Mouse (Mus musculus) heart, embryonic 11.5 days (tissue): ENCODE data around the gene Vkorc1. TPM values are rescaled to one million over a fixed set of nuclear protein-coding genes. Genes with fewer than 3 reads are reported as not detected.

Source experiments
- ATAC-seq: fragments of 200-750 bp; cut with Nextera tagmentation; replicated peaks from 2 replicates; pipeline ENCODE4 v1.8.0; 2017; ENCODE audit warnings: moderate library complexity; ENCODE audit not compliant: insufficient number of reproducible peaks, low FRiP score, low TSS enrichment
- H3K27ac ChIP-seq: fragments of 300-500 bp; sonication (generic); 2 replicates; pipeline ENCODE4 v1.5.1; 2014; ENCODE audit warnings: mild to moderate bottlenecking, low read depth, low read length
- H3K27me3 ChIP-seq: fragments of 300-500 bp; sonication (generic); 2 replicates; pipeline ENCODE4 v1.6.1; 2014; ENCODE audit warnings: mild to moderate bottlenecking, low read length, mixed read lengths; ENCODE audit not compliant: control insufficient read depth, insufficient read depth
- H3K36me3 ChIP-seq: fragments of 300-500 bp; sonication (generic); 2 replicates; pipeline ENCODE4 v1.6.1; 2014; ENCODE audit warnings: mild to moderate bottlenecking, low read length, moderate library complexity, mixed read lengths; ENCODE audit not compliant: control insufficient read depth, insufficient read depth
- H3K4me1 ChIP-seq: fragments of 300-500 bp; sonication (generic); 2 replicates; pipeline ENCODE4 v1.6.1; 2014; ENCODE audit warnings: low read length; ENCODE audit not compliant: control insufficient read depth, insufficient read depth
- H3K4me2 ChIP-seq: fragments of 300-500 bp; sonication (generic); 2 replicates; pipeline ENCODE4 v1.6.1; 2014; ENCODE audit warnings: mild to moderate bottlenecking, moderate library complexity
- H3K4me3 ChIP-seq: fragments of 300-500 bp; sonication (generic); 2 replicates; pipeline ENCODE4 v1.5.1; 2014; ENCODE audit warnings: low read depth, low read length
- H3K9ac ChIP-seq: fragments of 300-500 bp; sonication (generic); 2 replicates; pipeline ENCODE4 v1.6.1; 2014; ENCODE audit warnings: mild to moderate bottlenecking, low read depth, low read length, moderate library complexity
- H3K9me3 ChIP-seq: fragments of 300-500 bp; sonication (generic); replicated peaks from 2 replicates; pipeline ENCODE4 v1.6.1; 2016; ENCODE audit warnings: low read length; ENCODE audit not compliant: control insufficient read depth
- WGBS: fragments of 180-500 bp; shearing (Covaris S2); extraction: QIAGEN DNeasy Blood & Tissue Kit; methylation state at CpG from one replicate; pipeline ENCODE4 v1.1.7; 2014; ENCODE audit not compliant: insufficient replicate concordance; 5-methylcytosine and 5-hydroxymethylcytosine counted together
- polyA plus RNA-seq: library from polyadenylated mRNA; unstranded; fragments of >200 nt; fragmentation: Nextera tagmentation; extraction: Ambion mirVana; gene quantifications from 2 replicates; pipeline ENCODE4 v1.2.1, GENCODE M21; 2014

Vkorc1 gene
- polyA plus RNA-seq, 1 experiment from 2014 or later, result 98.7 TPM

DNA sequence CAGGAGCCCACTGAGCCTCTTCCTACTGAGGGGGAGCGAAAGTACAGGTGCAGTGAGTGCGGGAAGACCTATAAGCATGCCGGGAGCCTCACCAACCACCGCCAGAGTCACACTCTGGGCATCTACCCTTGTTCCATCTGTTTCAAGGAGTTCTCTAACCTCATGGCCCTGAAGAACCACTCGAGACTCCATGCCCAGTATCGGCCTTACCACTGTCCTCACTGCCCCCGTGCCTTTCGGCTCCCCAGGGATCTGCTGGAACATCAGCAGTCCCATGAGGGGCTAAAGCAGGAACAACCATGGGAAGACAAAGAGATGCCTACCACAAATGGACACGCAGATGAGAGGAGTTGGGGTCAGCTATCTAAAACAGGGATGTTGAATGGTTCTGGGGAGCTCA is 16.1 kb downstream of the Vkorc1 start:
- WGBS, result 94% methylated on average over 9 of the region's 9 CpGs
- no peak overlapping the region for H3K9ac ChIP-seq
- no peak overlapping the region for H3K4me2 ChIP-seq
- H3K4me1 ChIP-seq, result peaks cover 15% of the 10 kb centered on the region
- H3K4me3 ChIP-seq, result no peak overlapping the region
- no peak overlapping the region for H3K27ac ChIP-seq
- H3K36me3 ChIP-seq, result peaks cover 60% of the 10 kb centered on the region
- no peaks in the 10 kb centered on the region for H3K27me3 ChIP-seq
- no peaks in the 10 kb centered on the region for H3K9me3 ChIP-seq
- no peak for ATAC-seq

DNA sequence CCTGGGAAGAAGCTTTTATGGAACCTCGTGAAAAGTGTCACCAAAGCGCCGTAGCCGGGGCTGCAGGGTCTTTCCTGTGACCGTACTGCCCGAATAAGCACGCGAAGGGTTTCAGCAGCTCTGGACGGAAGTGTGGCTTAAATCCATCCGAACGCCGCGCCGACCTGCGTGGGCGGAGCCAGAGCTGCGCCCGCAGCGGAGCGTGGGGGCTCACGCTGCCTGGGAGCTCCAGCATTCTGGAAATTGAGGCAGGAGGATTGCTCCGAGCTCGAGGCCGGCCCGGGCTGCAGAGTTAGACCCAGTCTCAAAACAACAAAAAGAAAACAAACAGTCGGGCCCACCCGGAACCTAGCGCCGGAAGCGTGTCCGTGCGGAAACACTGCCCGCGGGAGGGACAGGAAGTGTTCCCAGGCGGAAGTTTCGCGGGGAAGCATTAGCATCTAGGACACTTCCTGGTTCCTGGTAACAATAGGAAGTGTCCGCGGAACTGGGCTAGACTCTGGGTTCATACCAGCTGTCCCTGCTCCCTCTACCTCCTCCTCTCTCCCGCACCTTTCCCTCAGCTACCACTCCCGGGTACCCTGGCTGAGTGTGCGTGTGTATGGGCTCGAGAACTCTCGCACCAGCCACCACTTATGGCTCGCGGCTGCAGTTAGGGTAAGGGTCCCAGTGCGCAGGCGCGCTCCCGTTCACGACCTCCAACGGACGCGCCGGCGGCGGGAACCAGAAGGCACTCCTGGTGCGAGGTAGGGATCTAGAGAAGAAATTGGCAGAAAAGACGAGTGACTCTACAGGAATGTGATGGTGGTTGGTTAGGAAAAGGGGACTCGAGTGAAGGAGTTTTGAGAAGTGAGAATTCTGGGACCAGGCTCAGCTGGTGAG is 18.7 kb downstream of the Vkorc1 start, which contains the start of gene Zfp668:
Gene Zfp668 (minus strand): TSS at position 362 of the 882 bp plus-strand sequence.
- H3K36me3 ChIP-seq, result peaks cover 36% of the 10 kb centered on the region
- peak within 1 kb of the TSS; percentile 99 for H3K27ac ChIP-seq
- no peaks in the 10 kb centered on the region for H3K27me3 ChIP-seq
- H3K4me1 ChIP-seq, result peaks cover 13% of the 10 kb centered on the region
- WGBS, result under 1% methylated on average over 58 of the region's 60 CpGs
- H3K9me3 ChIP-seq, result no peaks in the 10 kb centered on the region
- peak; percentile 55 for ATAC-seq
- peak within 1 kb of the TSS; percentile 92 for H3K4me3 ChIP-seq
- H3K9ac ChIP-seq, result peak within 1 kb of the TSS; percentile 98
- H3K4me2 ChIP-seq, result peak within 1 kb of the TSS; percentile 88

- H3K27me3 ChIP-seq, result no peaks in the 10 kb centered on the region
- peaks cover 29% of the 10 kb centered on the region for H3K36me3 ChIP-seq
- peak within 1 kb of the TSS; percentile 98 for H3K9ac ChIP-seq
- H3K27ac ChIP-seq, result peak within 1 kb of the TSS; percentile 99
- H3K9me3 ChIP-seq, result no peaks in the 10 kb centered on the region
- peak; percentile 83 for ATAC-seq
- H3K4me1 ChIP-seq, result peaks cover 13% of the 10 kb centered on the region
- peak within 1 kb of the TSS; percentile 92 for H3K4me3 ChIP-seq
- H3K4me2 ChIP-seq, result peak within 1 kb of the TSS; percentile 88
- WGBS, result under 1% methylated on average over 40 of the region's 41 CpGs
These were observed 19.4 kb downstream of the Vkorc1 start, which contains the start of gene Zfp646 for GRCm38 (mm10) chr7:127876041-127876466. Gene Zfp646 (plus strand): TSS chr7:127876221.

DNA sequence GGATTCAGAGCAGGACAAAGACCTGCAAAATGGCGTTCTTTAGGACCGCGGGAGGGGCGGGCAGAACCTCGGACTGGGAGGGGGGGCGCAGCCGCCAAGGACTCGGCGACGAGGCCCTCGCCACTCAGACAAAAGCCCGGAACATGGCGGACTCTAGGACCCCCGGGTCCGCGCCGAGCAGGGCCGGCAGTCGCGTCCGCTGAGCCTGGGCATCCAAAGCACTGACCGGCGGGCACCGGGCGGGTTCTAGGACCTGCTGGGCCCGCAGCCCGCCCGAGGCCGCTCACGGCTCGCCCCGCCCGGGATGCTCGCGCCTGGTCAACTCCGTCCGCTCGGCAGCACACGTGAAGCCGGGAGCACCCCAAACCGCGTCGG is 19.8 kb downstream of the Vkorc1 start:
- Histone ChIP-seq H3K4me3 (peak overlapping the region; percentile 92), H3K9me3 (no peaks in the 10 kb centered on the region), H3K4me1 (peaks cover 13% of the 10 kb centered on the region), H3K9ac (peak overlapping the region; percentile 98), H3K27ac (peak overlapping the region; percentile 99), H3K36me3 (peaks cover 25% of the 10 kb centered on the region), H3K27me3 (no peaks in the 10 kb centered on the region), H3K4me2 (peak overlapping the region; percentile 88)
- under 1% methylated on average over 43 of the region's 43 CpGs for WGBS
- peak; percentile 89 for ATAC-seq

DNA sequence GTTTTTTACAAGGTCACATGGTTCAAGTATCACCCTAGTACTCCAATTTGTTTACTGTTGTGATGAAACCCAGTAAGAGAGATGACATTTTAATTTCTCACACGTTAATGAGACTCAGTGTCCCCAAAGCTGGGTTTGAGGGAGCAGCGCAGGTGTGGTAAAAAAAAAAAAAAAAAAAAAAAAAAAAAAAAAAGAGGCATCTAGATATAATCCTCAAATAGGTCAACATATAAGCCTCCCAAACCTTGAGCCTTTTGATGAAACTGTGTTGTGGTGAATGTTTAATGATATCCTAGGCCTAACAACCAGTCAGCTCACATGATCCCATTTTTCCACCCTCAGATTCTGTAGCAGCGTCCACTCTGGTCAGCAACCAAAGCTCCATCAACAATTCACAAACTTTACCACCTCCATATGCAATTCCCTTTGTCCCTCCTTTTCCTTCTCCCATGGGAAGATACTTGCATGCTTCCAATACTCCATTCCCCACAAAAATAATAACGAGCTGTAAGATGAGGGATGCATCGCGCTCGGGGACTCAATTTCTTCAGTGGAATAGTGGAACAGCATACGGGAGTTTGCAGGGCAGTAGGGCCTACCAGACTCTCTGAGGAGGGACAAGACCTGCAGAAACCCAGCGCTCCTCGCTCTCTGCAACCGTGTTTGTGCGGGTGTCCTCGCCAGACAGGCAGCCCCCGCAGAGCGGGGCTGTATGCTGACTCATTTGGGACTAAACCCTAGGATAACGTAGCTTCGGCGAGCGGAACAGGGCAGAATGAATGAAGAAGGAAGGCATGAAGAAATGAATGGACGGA is 20.4 kb downstream of the Vkorc1 start:
- peak overlapping the region; percentile 92 for H3K4me3 ChIP-seq
- no peaks in the 10 kb centered on the region for H3K9me3 ChIP-seq
- no peaks in the 10 kb centered on the region for H3K27me3 ChIP-seq
- H3K4me1 ChIP-seq, result peaks cover 13% of the 10 kb centered on the region
- H3K9ac ChIP-seq, result peak overlapping the region; percentile 98
- peak overlapping the region; percentile 88 for H3K4me2 ChIP-seq
- 5% methylated on average over 20 of the region's 20 CpGs for WGBS
- peaks cover 19% of the 10 kb centered on the region for H3K36me3 ChIP-seq
- peak overlapping the region; percentile 99 for H3K27ac ChIP-seq
- ATAC-seq, result peak; percentile 15; the same call in 1 of the 2 replicates

DNA sequence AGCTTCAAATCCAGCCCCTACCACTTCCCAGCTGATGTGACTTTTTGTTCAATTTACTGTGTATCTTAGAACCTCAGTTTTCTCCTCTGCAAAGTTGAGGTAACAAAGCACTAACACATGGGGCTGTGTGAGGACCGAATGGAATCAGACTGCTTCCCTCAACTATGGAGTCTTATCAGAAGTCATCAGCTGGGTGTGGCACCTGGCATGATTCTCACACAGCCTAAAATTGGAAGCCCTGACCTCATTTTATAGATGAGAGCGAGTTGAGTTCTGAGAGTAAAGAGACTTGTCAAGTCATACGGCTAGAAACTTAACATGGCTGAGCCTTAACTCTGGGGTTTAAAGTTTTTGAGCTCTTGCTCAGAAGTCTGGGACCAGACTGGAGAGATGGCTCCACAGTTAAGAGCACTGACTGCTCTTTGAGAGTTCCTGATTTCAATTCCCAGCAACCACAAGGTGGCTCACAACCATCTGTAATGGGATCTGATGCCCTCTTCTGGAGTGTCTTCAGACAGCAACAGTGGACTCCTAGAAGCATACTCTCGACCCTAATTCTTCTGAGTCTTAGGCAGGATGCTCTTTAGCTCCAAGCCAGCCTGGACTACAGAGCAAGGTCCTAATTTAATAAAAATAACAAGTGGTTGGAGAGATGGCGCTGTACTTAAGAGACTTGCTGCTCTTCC is 25.1 kb downstream of the Vkorc1 start:
- peaks cover 24% of the 10 kb centered on the region for H3K36me3 ChIP-seq
- 78% methylated on average over 5 of the region's 5 CpGs for WGBS

DNA sequence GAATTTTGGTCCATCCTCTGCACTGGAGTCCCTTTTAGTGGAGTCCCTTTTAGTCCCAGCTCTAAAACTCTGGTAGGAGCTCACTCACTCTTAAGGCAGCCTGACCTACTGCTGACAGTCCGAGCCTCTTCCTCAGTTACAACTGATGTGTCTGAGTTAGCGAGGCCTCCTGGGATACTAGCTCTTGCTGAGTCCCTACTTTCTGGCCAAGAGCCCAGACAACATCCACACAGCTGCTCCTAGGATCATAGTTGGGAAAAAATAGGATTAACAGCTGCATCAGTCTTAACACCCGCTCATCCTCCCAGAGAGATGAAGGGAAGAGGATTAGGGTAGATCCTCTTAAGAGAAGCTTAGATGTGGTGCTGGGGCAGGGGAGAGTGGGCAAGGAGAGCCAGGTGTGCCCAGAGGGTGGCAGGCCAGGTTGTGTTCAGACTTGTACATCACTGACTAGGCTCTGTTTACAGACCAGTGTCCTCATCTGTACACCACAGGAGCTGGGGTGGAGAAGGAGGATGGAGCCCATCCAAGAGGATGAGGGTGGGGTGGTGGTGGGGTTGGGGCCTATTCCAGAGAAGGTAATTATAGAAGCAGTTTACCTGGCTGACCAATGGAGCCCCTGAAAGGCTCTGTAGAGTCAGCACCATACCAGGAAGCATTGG is 26.1 kb downstream of the Vkorc1 start:
- WGBS, result 84% methylated on average over 3 of the region's 3 CpGs
- ATAC-seq, result no peak
- Histone ChIP-seq H3K9me3 (no peaks in the 10 kb centered on the region), H3K27ac (no peak overlapping the region), H3K9ac (no peak overlapping the region), H3K27me3 (no peaks in the 10 kb centered on the region), H3K4me3 (no peak overlapping the region), H3K4me2 (no peak overlapping the region), H3K4me1 (peaks cover 4% of the 10 kb centered on the region), H3K36me3 (peaks cover 24% of the 10 kb centered on the region)

More for the DNA sequence above, 25.1 kb downstream of the Vkorc1 start:
- Histone ChIP-seq H3K27ac (no peak overlapping the region), H3K4me2 (no peak overlapping the region), H3K9me3 (no peaks in the 10 kb centered on the region), H3K27me3 (no peaks in the 10 kb centered on the region), H3K4me3 (no peak overlapping the region), H3K4me1 (peaks cover 8% of the 10 kb centered on the region), H3K9ac (no peak overlapping the region)
- ATAC-seq, result no peak

GRCm38 (mm10) chr7:127867641-127868040 is 27.8 kb downstream of the Vkorc1 start:
- ATAC-seq, result no peak
- peaks cover 24% of the 10 kb centered on the region for H3K36me3 ChIP-seq
- whole genome bisulfite sequencing, result 95% methylated on average over 18 of the region's 18 CpGs
- H3K9me3 ChIP-seq, result no peaks in the 10 kb centered on the region
- no peak overlapping the region for H3K4me2 ChIP-seq
- no peak overlapping the region for H3K9ac ChIP-seq
- no peak overlapping the region for H3K4me3 ChIP-seq
- H3K27me3 ChIP-seq, result no peaks in the 10 kb centered on the region
- H3K27ac ChIP-seq, result no peak overlapping the region
- H3K4me1 ChIP-seq, result no peaks in the 10 kb centered on the region
